In the genomic region with DNA sequence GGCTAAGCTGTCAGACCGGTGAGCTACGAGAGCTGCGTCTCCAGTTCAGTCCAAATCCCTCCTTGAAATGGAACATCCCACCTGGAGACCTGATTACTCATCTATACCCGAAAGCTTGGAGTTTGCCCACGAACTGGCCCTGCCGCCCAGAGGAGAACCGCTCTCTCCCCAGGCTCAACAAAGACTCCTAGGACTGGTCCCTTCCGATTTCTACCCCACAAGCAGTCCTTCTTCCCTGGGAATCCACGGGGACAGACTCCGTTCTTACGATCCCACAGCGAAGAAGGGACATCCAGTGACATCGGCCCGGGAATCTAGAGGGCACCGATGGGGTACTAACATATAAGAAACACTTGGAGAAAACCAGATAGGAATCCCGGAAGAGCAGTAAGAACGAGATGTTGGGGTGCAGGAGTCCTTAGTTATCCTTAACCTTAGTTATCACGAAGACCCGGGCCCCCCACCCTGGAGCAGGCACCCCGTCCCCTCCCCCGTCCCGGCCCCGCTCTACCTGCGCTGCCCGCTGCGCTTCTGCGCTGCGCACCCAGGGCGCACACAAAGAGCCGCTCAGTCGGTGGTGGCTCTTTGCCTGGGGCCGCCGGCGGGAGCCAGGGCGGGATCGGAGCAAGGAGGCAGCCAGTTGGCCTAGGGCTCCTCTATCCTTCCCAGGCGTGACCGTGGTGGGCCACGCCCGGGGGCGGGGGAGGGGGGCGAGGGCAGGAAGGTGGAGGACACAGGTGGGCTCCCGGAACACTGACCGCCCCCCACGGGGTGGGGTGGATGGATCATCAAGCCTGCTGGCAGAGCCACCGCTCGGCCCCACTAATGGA, we compare ENCODE assay signal across 8 mouse cellular contexts. TPM values are rescaled to one million over a fixed set of nuclear protein-coding genes. Genes with fewer than 3 reads are reported as not detected.
A peak's percentile ranks its signal among the peaks of the same experiment; 100 is the strongest.
DNase-seq lines count a peak whose midpoint lies in the region; ATAC-seq lines count a peak whose summit lies in the region.

A gene (minus strand): TSS at position 827 of the 830 bp plus-strand sequence.

- 5% methylated on average over 46 of the region's 47 CpGs for WGBS in intestine, embryonic 15.5 days
- WGBS in neural tube, embryonic 15.5 days = 4% methylated on average over 45 of the region's 47 CpGs

- H3K4me3 ChIP-seq in intestine, embryonic 15.5 days (replicated peaks) = peak within 1 kb of the TSS; percentile 35
- H3K4me3 ChIP-seq in neural tube, embryonic 15.5 days (replicated peaks) = peak within 1 kb of the TSS; percentile 46

- peak; percentile 43 for DNase-seq in embryo, embryonic 10 days (ENCODE audit: low spot score)
- DNase-seq in embryo, embryonic 10.5 days (ENCODE audit: low spot score) = no peak
- peak; percentile 10 for DNase-seq in ovary, postnatal 36 days (ENCODE audit: low spot score)
- DNase-seq in ovary, postnatal 14 days (ENCODE audit: low spot score) = no peak
- DNase-seq in yolk sac, embryonic 10.5 days (ENCODE audit: low spot score) = no peak
- no peak for DNase-seq in adrenal gland, postnatal 4 days (ENCODE audit: low spot score in 2 of 2)

- peaks cover 16% of the 10 kb centered on the region for H3K4me1 ChIP-seq in intestine, embryonic 15.5 days (replicated peaks)
- peaks cover 25% of the 10 kb centered on the region for H3K4me1 ChIP-seq in neural tube, embryonic 15.5 days

- no peak within 1 kb of the TSS for H3K27ac ChIP-seq in intestine, embryonic 15.5 days
- 0 out of 2 replicates have a peak within 1 kb of the TSS, but pooled peaks have one; percentile 2 for H3K27ac ChIP-seq in neural tube, embryonic 15.5 days (replicated peaks)

- peaks cover 9% of the 10 kb centered on the region; the same call in 1 of the 2 replicates for H3K27me3 ChIP-seq in intestine, embryonic 15.5 days (replicated peaks)
- no peaks in the 10 kb centered on the region for H3K27me3 ChIP-seq in neural tube, embryonic 15.5 days (replicated peaks)

- H3K36me3 ChIP-seq in intestine, embryonic 15.5 days = no peaks in the 10 kb centered on the region
- H3K36me3 ChIP-seq in neural tube, embryonic 15.5 days = no peaks in the 10 kb centered on the region

- peak; percentile 48; the same call in 1 of the 2 replicates for ATAC-seq in intestine, embryonic 15.5 days
- ATAC-seq in neural tube, embryonic 15.5 days (ENCODE audit: low FRiP score) = no peak

- H3K4me2 ChIP-seq in intestine, embryonic 15.5 days (replicated peaks) = peak within 1 kb of the TSS; percentile 77
- peak within 1 kb of the TSS; percentile 89 for H3K4me2 ChIP-seq in neural tube, embryonic 15.5 days

- no peaks in the 10 kb centered on the region for H3K9me3 ChIP-seq in intestine, embryonic 15.5 days
- no peaks in the 10 kb centered on the region for H3K9me3 ChIP-seq in neural tube, embryonic 15.5 days (replicated peaks)

- H3K9ac ChIP-seq in intestine, embryonic 15.5 days = peak within 1 kb of the TSS; percentile 30
- H3K9ac ChIP-seq in neural tube, embryonic 15.5 days (replicated peaks) = peak within 1 kb of the TSS; percentile 57

RNA-seq across cellular contexts. Expression of the gene that starts here (rescaled TPM):
- polyA plus RNA-seq in intestine, embryonic 15.5 days (2015; fragmentation: Nextera tagmentation; extraction: Ambion mirVana) = 1.2 and 1.7 TPM in 2 replicates
- polyA plus RNA-seq in neural tube, embryonic 15.5 days (2015; fragmentation: Nextera tagmentation; extraction: Ambion mirVana) = 3.4 and 3.5 TPM in 2 replicates
- under 1 TPM; 0.34 to 0.59 TPM for total RNA-seq in adrenal gland, postnatal 4 days (2021)

Comparison
In these comparisons a context has a peak if more than half of its experiments do, and no peak if none do; other contexts are left out.
1. DNase-seq: peak in embryo, embryonic 10 days (single experiment) and ovary, postnatal 36 days (single experiment); none in embryo, embryonic 10.5 days (single experiment), ovary, postnatal 14 days (single experiment), yolk sac, embryonic 10.5 days (single experiment) and adrenal gland, postnatal 4 days (0 of 2).